In the genomic region with DNA sequence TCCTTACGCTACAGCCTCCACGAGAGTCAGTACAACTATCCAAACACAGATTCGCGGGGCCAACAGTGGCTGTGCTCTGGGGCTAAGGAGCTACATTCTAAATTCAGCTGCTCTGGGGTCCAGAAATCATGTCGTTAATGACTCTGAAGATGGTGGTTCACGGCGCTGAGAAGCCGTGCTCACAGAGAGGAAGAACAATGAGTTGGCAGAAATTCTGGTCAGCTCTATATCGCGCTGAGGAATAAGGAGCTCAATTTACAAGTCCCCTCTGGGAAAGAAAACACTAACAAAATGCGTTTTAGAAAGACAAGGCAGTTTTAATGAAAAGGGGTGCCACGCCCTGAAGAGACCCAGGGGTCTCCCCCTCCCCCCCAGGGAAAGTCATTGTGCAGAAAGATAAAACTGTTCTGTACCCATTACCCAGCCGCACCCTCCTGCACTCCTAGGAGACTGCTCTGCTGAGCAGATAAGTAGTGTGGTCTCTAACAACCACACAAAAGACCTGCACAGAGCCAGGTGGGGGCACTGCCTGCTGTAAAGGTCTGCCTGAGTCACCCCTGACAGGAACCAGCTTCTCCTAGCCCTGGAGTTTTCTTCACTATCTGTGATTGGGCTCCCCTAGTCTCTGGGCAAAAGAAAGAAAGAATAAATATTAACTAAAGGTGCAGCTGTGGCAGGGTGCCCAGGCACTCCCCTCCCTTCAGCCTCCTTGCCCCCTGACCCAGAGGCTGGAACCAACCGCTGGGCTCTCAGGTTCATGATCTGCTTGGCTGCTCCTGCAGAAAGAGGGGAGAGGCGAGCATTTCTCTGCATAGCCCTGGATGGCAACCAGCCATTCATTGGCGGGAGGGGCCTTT, we compare ENCODE assay signal across 8 mouse cellular contexts. TPM values are rescaled to one million over a fixed set of nuclear protein-coding genes. Genes with fewer than 3 reads are reported as not detected.
A peak's percentile ranks its signal among the peaks of the same experiment; 100 is the strongest.
DNase-seq lines count a peak whose midpoint lies in the region; ATAC-seq and TF ChIP-seq lines count a peak whose summit lies in the region.

No protein-coding gene starts in this region.

- no peak for TF ChIP-seq CTCF in forebrain, postnatal 0 days (IDR thresholded peaks at IDR 0.05; ENCODE audit: low read depth)

- no peak overlapping the region for H3K9ac ChIP-seq in midbrain, embryonic 14.5 days (replicated peaks; ENCODE audit: low read length)
- H3K9ac ChIP-seq in liver, embryonic 16.5 days (ENCODE audit: low read depth, low read length) = peak overlapping the region; percentile 65
- no peak overlapping the region for H3K9ac ChIP-seq in stomach, embryonic 16.5 days (ENCODE audit: low read length)
- no peak overlapping the region for H3K9ac ChIP-seq in forebrain, postnatal 0 days

- ATAC-seq in midbrain, embryonic 14.5 days (ENCODE audit: low FRiP score, low TSS enrichment) = no peak
- peak; percentile 55 for ATAC-seq in erythroid progenitor cell, adult 5-6 weeks (replicated peaks; ENCODE audit: low FRiP score, poor library complexity, severe bottlenecking)
- ATAC-seq in liver, embryonic 16.5 days (ENCODE audit: low read depth) = peak; percentile 85
- peak; percentile 92 for ATAC-seq in stomach, embryonic 16.5 days (ENCODE audit: insufficient read depth, low FRiP score)
- no peak for ATAC-seq in activated CD4-positive, CD25-positive, alpha-beta regulatory T cell, adult 4 months
- no peak for ATAC-seq in forebrain, postnatal 0 days

- no peaks in the 10 kb centered on the region for H3K36me3 ChIP-seq in midbrain, embryonic 10.5 days
- no peaks in the 10 kb centered on the region for H3K36me3 ChIP-seq in midbrain, embryonic 14.5 days (ENCODE audit: control insufficient read depth, insufficient read depth, low read length)
- H3K36me3 ChIP-seq in liver, embryonic 16.5 days (ENCODE audit: control insufficient read depth, insufficient read depth) = no peaks in the 10 kb centered on the region
- H3K36me3 ChIP-seq in stomach, embryonic 16.5 days (ENCODE audit: control insufficient read depth, insufficient read depth, low read length) = no peaks in the 10 kb centered on the region
- no peaks in the 10 kb centered on the region for H3K36me3 ChIP-seq in forebrain, postnatal 0 days (ENCODE audit: insufficient read depth)

- peaks cover 24% of the 10 kb centered on the region for H3K4me1 ChIP-seq in midbrain, embryonic 10.5 days
- H3K4me1 ChIP-seq in midbrain, embryonic 14.5 days (ENCODE audit: control insufficient read depth, insufficient read depth, low read length) = 0 out of 2 replicates have a peak, but pooled peaks cover 2% of the 10 kb centered on the region
- peaks cover 56% of the 10 kb centered on the region for H3K4me1 ChIP-seq in liver, embryonic 16.5 days (ENCODE audit: control insufficient read depth, low read depth, low read length)
- H3K4me1 ChIP-seq in stomach, embryonic 16.5 days (ENCODE audit: control insufficient read depth, insufficient read depth, low read length) = peaks cover 16% of the 10 kb centered on the region
- H3K4me1 ChIP-seq in forebrain, postnatal 0 days (ENCODE audit: insufficient read depth) = no peaks in the 10 kb centered on the region

- no peaks in the 10 kb centered on the region for H3K9me3 ChIP-seq in midbrain, embryonic 10.5 days (replicated peaks)
- H3K9me3 ChIP-seq in midbrain, embryonic 14.5 days (ENCODE audit: control insufficient read depth, low read length) = no peaks in the 10 kb centered on the region
- H3K9me3 ChIP-seq in liver, embryonic 16.5 days (replicated peaks; ENCODE audit: control insufficient read depth, low read length) = no peaks in the 10 kb centered on the region
- no peaks in the 10 kb centered on the region for H3K9me3 ChIP-seq in stomach, embryonic 16.5 days (replicated peaks; ENCODE audit: control insufficient read depth, low read length)
- no peaks in the 10 kb centered on the region for H3K9me3 ChIP-seq in forebrain, postnatal 0 days (ENCODE audit: low read length)

- 61% methylated on average over 16 of the region's 16 CpGs for WGBS in midbrain, embryonic 10.5 days
- 44% methylated on average over 16 of the region's 16 CpGs for WGBS in midbrain, embryonic 14.5 days
- WGBS in liver, embryonic 16.5 days (ENCODE audit: insufficient replicate concordance) = 15% methylated on average over 16 of the region's 16 CpGs
- WGBS in stomach, embryonic 16.5 days = 49% methylated on average over 16 of the region's 16 CpGs
- 46% methylated on average over 16 of the region's 16 CpGs for WGBS in forebrain, postnatal 0 days

- H3K4me3 ChIP-seq in midbrain, embryonic 10.5 days = no peak overlapping the region
- H3K4me3 ChIP-seq in midbrain, embryonic 14.5 days (replicated peaks; ENCODE audit: low read depth, low read length) = no peak overlapping the region
- H3K4me3 ChIP-seq in liver, embryonic 16.5 days (ENCODE audit: low read depth, low read length) = peak overlapping the region; percentile 47
- H3K4me3 ChIP-seq in stomach, embryonic 16.5 days (replicated peaks; ENCODE audit: low read length) = no peak overlapping the region
- no peak overlapping the region for H3K4me3 ChIP-seq in forebrain, postnatal 0 days (ENCODE audit: low read depth, low read length)

- no peaks in the 10 kb centered on the region for H3K27me3 ChIP-seq in midbrain, embryonic 10.5 days (ENCODE audit: low read depth, poor library complexity, severe bottlenecking)
- H3K27me3 ChIP-seq in midbrain, embryonic 14.5 days (ENCODE audit: control insufficient read depth, insufficient read depth, low read length) = no peaks in the 10 kb centered on the region
- no peaks in the 10 kb centered on the region for H3K27me3 ChIP-seq in liver, embryonic 16.5 days (ENCODE audit: control insufficient read depth, insufficient read depth, low read depth, low read length)
- no peaks in the 10 kb centered on the region for H3K27me3 ChIP-seq in stomach, embryonic 16.5 days (ENCODE audit: control insufficient read depth, insufficient read depth, low read length)
- no peaks in the 10 kb centered on the region for H3K27me3 ChIP-seq in forebrain, postnatal 0 days (ENCODE audit: insufficient read depth, low read length)

- H3K4me2 ChIP-seq in midbrain, embryonic 14.5 days (ENCODE audit: low read length) = no peak overlapping the region
- peak overlapping the region; percentile 72 for H3K4me2 ChIP-seq in liver, embryonic 16.5 days (ENCODE audit: low read depth, low read length)
- peak overlapping the region; percentile 6 for H3K4me2 ChIP-seq in stomach, embryonic 16.5 days (ENCODE audit: low read depth, low read length)
- H3K4me2 ChIP-seq in forebrain, postnatal 0 days (ENCODE audit: low read depth) = no peak overlapping the region

- DNase-seq in midbrain, embryonic 10.5 days (ENCODE audit: low spot score) = no peak
- no peak for DNase-seq in midbrain, embryonic 14.5 days
- DNase-seq in forebrain, postnatal 0 days = no peak
- DNase-seq in gastrocnemius, adult 18-20 months (ENCODE audit: low spot score) = no peak

- peak overlapping the region; percentile 64 for H3K27ac ChIP-seq in midbrain, embryonic 10.5 days (replicated peaks)
- no peak overlapping the region for H3K27ac ChIP-seq in midbrain, embryonic 14.5 days (replicated peaks; ENCODE audit: low read depth, low read length)
- peak overlapping the region; percentile 90 for H3K27ac ChIP-seq in liver, embryonic 16.5 days (ENCODE audit: low read length)
- peak overlapping the region; percentile 82 for H3K27ac ChIP-seq in stomach, embryonic 16.5 days (ENCODE audit: low read length)
- no peak overlapping the region for H3K27ac ChIP-seq in forebrain, postnatal 0 days (ENCODE audit: low read depth, low read length)

RNA-seq across cellular contexts. Expression of a gene that starts 26.0 kb away (rescaled TPM):
- polyA plus RNA-seq in midbrain, embryonic 10.5 days (2016; fragmentation: Nextera tagmentation; extraction: Ambion mirVana) = 51.0 and 98.3 TPM in 2 replicates
- polyA plus RNA-seq in midbrain, embryonic 14.5 days (2014; fragmentation: Nextera tagmentation; extraction: Ambion mirVana) = 605 and 611 TPM in 2 replicates
- total RNA-seq in erythroid progenitor cell, adult 5-6 weeks (2015; ENCODE audit: low replicate concordance) = not detected in 2 replicates
- not detected in 2 replicates for total RNA-seq in erythroid progenitor cell, adult 5-6 weeks (2017; ENCODE audit: low replicate concordance)
- 0.06 and 0.09 TPM in 2 replicates for polyA plus RNA-seq in liver, embryonic 16.5 days (2015; fragmentation: Nextera tagmentation; extraction: Ambion mirVana)
- polyA plus RNA-seq in stomach, embryonic 16.5 days (2015; fragmentation: Nextera tagmentation; extraction: Ambion mirVana) = 5.7 and 6.5 TPM in 2 replicates
- not detected for polyA plus RNA-seq in activated CD4-positive, CD25-positive, alpha-beta regulatory T cell, adult 4 months (2017; shearing (Covaris generic))
- 115 and 156 TPM in 2 replicates for total RNA-seq in forebrain, postnatal 0 days (2014; rRNA removed)
- 189 and 260 TPM in 2 replicates for polyA plus RNA-seq in forebrain, postnatal 0 days (2015; fragmentation: Nextera tagmentation; extraction: Ambion mirVana)
- not detected for total RNA-seq in gastrocnemius, adult 18-20 months (2021)

RNA-seq across cellular contexts. Expression of a gene that starts 26.5 kb away (rescaled TPM):
- 64.1 and 77.4 TPM in 2 replicates for polyA plus RNA-seq in midbrain, embryonic 10.5 days (2016; fragmentation: Nextera tagmentation; extraction: Ambion mirVana)
- 89.9 and 91.1 TPM in 2 replicates for polyA plus RNA-seq in midbrain, embryonic 14.5 days (2014; fragmentation: Nextera tagmentation; extraction: Ambion mirVana)
- 26.4 and 41.4 TPM in 2 replicates for total RNA-seq in erythroid progenitor cell, adult 5-6 weeks (2015; ENCODE audit: low replicate concordance)
- 34.8 and 47.9 TPM in 2 replicates for total RNA-seq in erythroid progenitor cell, adult 5-6 weeks (2017; ENCODE audit: low replicate concordance)
- 47.4 and 48.4 TPM in 2 replicates for polyA plus RNA-seq in liver, embryonic 16.5 days (2015; fragmentation: Nextera tagmentation; extraction: Ambion mirVana)
- 86.4 and 91.2 TPM in 2 replicates for polyA plus RNA-seq in stomach, embryonic 16.5 days (2015; fragmentation: Nextera tagmentation; extraction: Ambion mirVana)
- polyA plus RNA-seq in activated CD4-positive, CD25-positive, alpha-beta regulatory T cell, adult 4 months (2017; shearing (Covaris generic)) = 10 to 100 TPM; 22.6 to 25.4 TPM
- 51.8 and 69.5 TPM in 2 replicates for total RNA-seq in forebrain, postnatal 0 days (2014; rRNA removed)
- polyA plus RNA-seq in forebrain, postnatal 0 days (2015; fragmentation: Nextera tagmentation; extraction: Ambion mirVana) = 74.1 and 80.4 TPM in 2 replicates
- total RNA-seq in gastrocnemius, adult 18-20 months (2021) = 10 to 100 TPM; 11.4 to 12.3 TPM

Comparison
In these comparisons a context has a peak if more than half of its experiments do, and no peak if none do; other contexts are left out.
1. H3K27ac ChIP-seq: peak in midbrain, embryonic 10.5 days (single experiment), liver, embryonic 16.5 days (single experiment) and stomach, embryonic 16.5 days (single experiment); none in midbrain, embryonic 14.5 days (single experiment) and forebrain, postnatal 0 days (single experiment).
2. ATAC-seq: peak in erythroid progenitor cell, adult 5-6 weeks (single experiment), liver, embryonic 16.5 days (single experiment) and stomach, embryonic 16.5 days (single experiment); none in midbrain, embryonic 14.5 days (single experiment), activated CD4-positive, CD25-positive, alpha-beta regulatory T cell, adult 4 months (single experiment) and forebrain, postnatal 0 days (single experiment).
3. H3K4me2 ChIP-seq: peak in liver, embryonic 16.5 days (single experiment) and stomach, embryonic 16.5 days (single experiment); none in midbrain, embryonic 14.5 days (single experiment) and forebrain, postnatal 0 days (single experiment).